Mouse (Mus musculus) adrenal gland (tissue): Measurements from ENCODE around the gene Mga.

Experiments used
- intact Hi-C: fragments of 180-260 bp; cut with DNase I; formaldehyde crosslinking; loops from one replicate; pipeline ENCODE4 v1.15.1; 2025
- microRNA-seq, 2 experiments: library from miRNA; unstranded; fragments of <30 nt; microRNA quantifications; one replicate each; pipeline ENCODE4; 2019

Mga gene

GRCm38 (mm10) chr2:120017599-120017998 lies 120.6 kb downstream of the Mga start:
- intact Hi-C loops, result no loop called here

Small RNA genes within 50 kb of the gene (microRNA-seq; reads per million reads assigned to microRNA genes)
- 0.23 to 0.25 reads per million in 2 experiments for gene Mir7665
